Mouse (Mus musculus): Measurements from ENCODE around the gene Elmod2. TPM values are rescaled to one million over a fixed set of nuclear protein-coding genes. Genes with fewer than 3 reads are reported as not detected.
"Not testable (repeated sequence)": the region's sequence is repeated elsewhere in the genome, so short reads cannot be mapped to it uniquely, and the experiment has no call there.

Gene Elmod2
- polyA plus RNA-seq, 2 experiments: 11.6 to 16.3 TPM

GRCm38 (mm10) chr8:83327889-83328288, 4.4 kb downstream of the Elmod2 start:
- Histone ChIP-seq H3K4me3 (replicated peaks; ENCODE audit: low read length) (no peak overlapping the region), H3K36me3 (ENCODE audit: control insufficient read depth, insufficient read depth, low read length) (peaks cover 9% of the 10 kb centered on the region; the same call in 1 of the 2 replicates), H3K4me1 (ENCODE audit: control insufficient read depth, insufficient read depth, low read length) (peaks cover 2% of the 10 kb centered on the region; the same call in 1 of the 2 replicates), H3K9me3 (ENCODE audit: control insufficient read depth, low read length) (no peaks in the 10 kb centered on the region), H3K4me2 (replicated peaks; ENCODE audit: low read depth, low read length, severe bottlenecking) (no peak overlapping the region), H3K9ac (ENCODE audit: low read depth, low read length, severe bottlenecking) (no peak overlapping the region), H3K27ac (replicated peaks; ENCODE audit: low read depth, low read length) (no peak overlapping the region), H3K27me3 (ENCODE audit: control insufficient read depth, insufficient read depth, low read length) (no peaks in the 10 kb centered on the region)
- no peak for TF ChIP-seq POLR2A (IDR thresholded peaks at IDR 0.05; ENCODE audit: borderline replicate concordance, extremely low read depth, insufficient read depth, insufficient read length)
- 75% methylated on average over 5 of the region's 5 CpGs for WGBS
- DNase-seq (ENCODE audit: low spot score) (no peak), ATAC-seq (ENCODE audit: low FRiP score, low read depth) (no peak)

DNA sequence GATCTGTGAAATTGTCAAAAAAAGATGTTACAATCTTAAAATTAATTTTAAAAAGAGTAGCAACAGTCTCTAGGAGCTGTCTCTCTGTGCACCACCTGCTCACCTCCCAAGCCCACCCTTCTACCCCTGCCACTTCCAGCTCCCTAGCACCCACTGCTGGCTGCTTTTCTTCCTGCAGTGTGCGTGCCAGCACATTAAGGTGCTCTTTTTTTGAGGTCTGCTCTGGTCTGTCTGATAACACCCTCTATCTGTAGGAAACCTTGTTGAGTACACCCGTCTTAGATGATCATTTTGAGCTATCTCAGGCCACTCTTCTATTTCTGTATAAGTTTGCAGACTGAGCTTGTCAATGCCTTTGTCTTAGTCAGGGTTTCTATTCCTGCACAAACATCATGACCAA, 9.2 kb downstream of the Elmod2 start:
- DNase-seq (ENCODE audit: low spot score): no peak
- no peaks in the 10 kb centered on the region for H3K9me3 ChIP-seq (ENCODE audit: control insufficient read depth, low read length)
- no peak for ATAC-seq (ENCODE audit: low FRiP score, low read depth)
- H3K9ac ChIP-seq (ENCODE audit: low read depth, low read length, severe bottlenecking): no peak overlapping the region
- no peak overlapping the region for H3K4me2 ChIP-seq (replicated peaks; ENCODE audit: low read depth, low read length, severe bottlenecking)
- TF ChIP-seq POLR2A (IDR thresholded peaks at IDR 0.05; ENCODE audit: borderline replicate concordance, extremely low read depth, insufficient read depth, insufficient read length): no peak
- no peak overlapping the region for H3K4me3 ChIP-seq (replicated peaks; ENCODE audit: low read length)
- 78% methylated on average over 2 of the region's 2 CpGs for WGBS
- H3K36me3 ChIP-seq (ENCODE audit: control insufficient read depth, insufficient read depth, low read length): peaks cover 36% of the 10 kb centered on the region
- no peaks in the 10 kb centered on the region for H3K4me1 ChIP-seq (ENCODE audit: control insufficient read depth, insufficient read depth, low read length)
- H3K27ac ChIP-seq (replicated peaks; ENCODE audit: low read depth, low read length): no peak overlapping the region
- H3K27me3 ChIP-seq (ENCODE audit: control insufficient read depth, insufficient read depth, low read length): no peaks in the 10 kb centered on the region

- no peaks in the 10 kb centered on the region for H3K27me3 ChIP-seq (ENCODE audit: control insufficient read depth, insufficient read depth, low read length)
- DNase-seq (ENCODE audit: low spot score) (no peak), ATAC-seq (ENCODE audit: low FRiP score, low read depth) (no peak)
- no peak overlapping the region for H3K9ac ChIP-seq (ENCODE audit: low read depth, low read length, severe bottlenecking)
- no peaks in the 10 kb centered on the region for H3K4me1 ChIP-seq (ENCODE audit: control insufficient read depth, insufficient read depth, low read length)
- H3K36me3 ChIP-seq (ENCODE audit: control insufficient read depth, insufficient read depth, low read length): peaks cover 39% of the 10 kb centered on the region
- no peak overlapping the region for H3K27ac ChIP-seq (replicated peaks; ENCODE audit: low read depth, low read length)
- no peak overlapping the region for H3K4me2 ChIP-seq (replicated peaks; ENCODE audit: low read depth, low read length, severe bottlenecking)
- 87% methylated on average over 6 of the region's 6 CpGs for WGBS
- no peak for TF ChIP-seq POLR2A (IDR thresholded peaks at IDR 0.05; ENCODE audit: borderline replicate concordance, extremely low read depth, insufficient read depth, insufficient read length)
- H3K4me3 ChIP-seq (replicated peaks; ENCODE audit: low read length): no peak overlapping the region
- no peaks in the 10 kb centered on the region for H3K9me3 ChIP-seq (ENCODE audit: control insufficient read depth, low read length)
These were observed 9.9 kb downstream of the Elmod2 start for GRCm38 (mm10) chr8:83322374-83322773.

DNA sequence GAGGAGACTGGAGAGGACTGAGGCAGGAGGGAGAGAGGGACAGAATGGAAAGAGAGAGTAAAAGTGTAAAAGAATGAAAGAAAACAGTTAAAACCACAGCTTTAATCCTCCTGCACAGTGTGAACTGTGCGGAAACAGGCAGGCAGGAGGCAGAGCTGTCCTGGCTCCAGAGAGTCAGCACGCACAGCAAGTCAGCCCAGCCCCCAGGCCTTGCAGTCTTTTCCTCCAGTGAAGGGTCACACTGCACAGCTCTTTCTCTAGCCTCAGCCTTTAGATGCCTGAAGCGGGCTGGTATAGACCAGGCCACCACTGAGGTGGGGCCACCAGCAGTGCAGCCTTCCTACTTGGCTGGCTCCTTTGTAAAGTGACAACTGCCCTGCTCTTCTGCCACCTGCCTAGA, 11.7 kb downstream of the Elmod2 start:
- Histone ChIP-seq H3K36me3 (ENCODE audit: control insufficient read depth, insufficient read depth, low read length) (peaks cover 51% of the 10 kb centered on the region), H3K27me3 (ENCODE audit: control insufficient read depth, insufficient read depth, low read length) (no peaks in the 10 kb centered on the region), H3K4me1 (ENCODE audit: control insufficient read depth, insufficient read depth, low read length) (no peaks in the 10 kb centered on the region), H3K9ac (ENCODE audit: low read depth, low read length, severe bottlenecking) (no peak overlapping the region), H3K9me3 (ENCODE audit: control insufficient read depth, low read length) (no peaks in the 10 kb centered on the region), H3K4me3 (replicated peaks; ENCODE audit: low read length) (no peak overlapping the region), H3K27ac (replicated peaks; ENCODE audit: low read depth, low read length) (no peak overlapping the region), H3K4me2 (replicated peaks; ENCODE audit: low read depth, low read length, severe bottlenecking) (no peak overlapping the region)
- whole genome bisulfite sequencing: 49% methylated on average over 3 of the region's 3 CpGs
- ATAC-seq (ENCODE audit: low FRiP score, low read depth) (no peak), DNase-seq (ENCODE audit: low spot score) (no peak)
- TF ChIP-seq POLR2A (IDR thresholded peaks at IDR 0.05; ENCODE audit: borderline replicate concordance, extremely low read depth, insufficient read depth, insufficient read length): no peak

GRCm38 (mm10) chr8:83315691-83316090, 16.6 kb downstream of the Elmod2 start:
- Histone ChIP-seq H3K9ac (ENCODE audit: low read depth, low read length, severe bottlenecking) (no peak overlapping the region), H3K4me2 (replicated peaks; ENCODE audit: low read depth, low read length, severe bottlenecking) (no peak overlapping the region), H3K27me3 (ENCODE audit: control insufficient read depth, insufficient read depth, low read length) (no peaks in the 10 kb centered on the region), H3K4me3 (replicated peaks; ENCODE audit: low read length) (no peak overlapping the region), H3K4me1 (ENCODE audit: control insufficient read depth, insufficient read depth, low read length) (no peaks in the 10 kb centered on the region), H3K36me3 (ENCODE audit: control insufficient read depth, insufficient read depth, low read length) (peaks cover 38% of the 10 kb centered on the region), H3K9me3 (ENCODE audit: control insufficient read depth, low read length) (no peaks in the 10 kb centered on the region), H3K27ac (replicated peaks; ENCODE audit: low read depth, low read length) (no peak overlapping the region)
- no peak for DNase-seq (ENCODE audit: low spot score)
- WGBS: 88% methylated on average over 2 of the region's 2 CpGs
- no peak for TF ChIP-seq POLR2A (IDR thresholded peaks at IDR 0.05; ENCODE audit: borderline replicate concordance, extremely low read depth, insufficient read depth, insufficient read length)
- no peak for ATAC-seq (ENCODE audit: low FRiP score, low read depth)

DNA sequence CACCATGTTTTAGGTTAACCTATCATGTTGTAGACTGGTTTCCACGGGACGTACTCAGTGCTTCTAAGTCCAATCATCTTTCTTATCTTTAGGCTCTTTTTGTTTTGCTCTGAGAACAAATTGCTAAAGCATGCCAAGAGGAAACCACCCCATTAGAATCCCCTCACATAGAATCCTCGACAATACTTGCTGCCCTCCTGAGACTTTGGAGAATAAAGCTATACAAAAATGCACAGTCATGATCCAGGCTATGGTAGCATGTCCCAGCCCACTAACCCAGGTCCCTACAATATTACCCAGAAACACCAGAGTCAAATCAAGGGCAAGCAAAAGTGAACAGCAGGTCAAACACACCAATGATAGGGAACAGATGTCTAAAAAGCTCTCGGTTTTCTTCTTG, 17.2 kb downstream of the Elmod2 start:
- not testable (repeated sequence) for H3K4me2 ChIP-seq (replicated peaks; ENCODE audit: low read depth, low read length, severe bottlenecking); H3K4me1 ChIP-seq (ENCODE audit: control insufficient read depth, insufficient read depth, low read length); H3K4me3 ChIP-seq (replicated peaks; ENCODE audit: low read length); H3K27me3 ChIP-seq (ENCODE audit: control insufficient read depth, insufficient read depth, low read length); H3K27ac ChIP-seq (replicated peaks; ENCODE audit: low read depth, low read length); DNase-seq (ENCODE audit: low spot score); H3K9ac ChIP-seq (ENCODE audit: low read depth, low read length, severe bottlenecking); ATAC-seq (ENCODE audit: low FRiP score, low read depth); H3K9me3 ChIP-seq (ENCODE audit: control insufficient read depth, low read length)
- WGBS: 73% methylated on average over 4 of the region's 4 CpGs
- H3K36me3 ChIP-seq (ENCODE audit: control insufficient read depth, insufficient read depth, low read length): peaks cover 34% of the 10 kb centered on the region

All from limb, embryonic 14.5 days (tissue).